Mouse (Mus musculus): ENCODE data around the gene Slc43a2.
A peak's percentile ranks its signal among the peaks of the same experiment; 100 is the strongest.
"Not testable (repeated sequence)": the region's sequence is repeated elsewhere in the genome, so short reads cannot be mapped to it uniquely, and the experiment has no call there.

Gene Slc43a2

DNA sequence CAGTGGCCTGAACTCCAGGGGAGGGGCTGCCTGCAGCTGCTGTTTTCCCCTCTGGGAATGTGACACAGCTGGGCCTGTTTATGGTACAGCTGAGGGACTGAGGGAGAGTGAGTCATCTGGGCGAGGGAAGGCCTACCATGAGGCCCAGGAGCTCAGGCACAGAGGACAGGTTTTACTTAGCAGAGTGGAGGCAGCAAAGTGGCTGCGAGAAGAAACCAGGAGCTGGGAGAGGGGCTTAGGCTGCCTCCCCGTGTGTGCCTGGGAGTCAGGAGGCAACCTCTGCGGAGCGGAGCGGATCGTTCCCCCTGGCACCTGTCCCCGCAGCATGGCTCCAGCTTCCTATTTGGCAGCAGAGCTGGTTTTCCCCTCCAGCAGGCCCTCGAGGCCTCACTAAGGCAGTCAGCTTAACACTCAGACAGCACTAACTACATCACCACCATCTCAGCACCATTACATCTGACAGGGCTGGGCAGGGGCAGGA is 20.5 kb downstream of the Slc43a2 start:
- DNase-seq (ENCODE audit: low spot score), result no peak

DNA sequence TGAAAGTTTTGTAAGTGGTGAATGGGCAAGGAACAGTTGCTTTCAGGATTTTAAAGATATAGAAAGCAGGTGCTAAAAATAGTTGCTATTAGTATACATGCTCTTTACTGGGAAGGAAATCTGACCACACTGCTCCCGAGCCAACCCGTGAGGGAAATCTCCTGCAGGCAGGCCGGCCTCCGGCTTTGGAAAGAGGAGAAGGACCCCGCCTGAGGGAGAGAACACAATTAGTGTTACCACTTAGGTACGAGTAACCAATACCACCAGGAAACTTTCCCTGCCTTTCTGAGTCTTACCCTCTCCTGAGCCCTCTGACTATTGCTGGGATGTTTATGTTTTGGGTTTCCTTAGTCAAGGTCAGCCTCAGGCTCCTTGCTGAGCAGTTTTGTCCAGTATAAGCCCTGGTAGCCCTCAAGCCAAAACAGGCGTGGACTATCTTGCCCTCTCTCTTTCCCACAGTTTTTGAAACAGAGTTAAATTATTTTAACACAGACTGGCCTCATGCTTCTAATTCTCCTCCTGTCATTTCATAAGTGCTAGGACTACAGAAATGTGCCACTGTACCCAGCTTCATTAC is 21.5 kb downstream of the Slc43a2 start:
- DNase-seq (ENCODE audit: low spot score), result no peak

DNA sequence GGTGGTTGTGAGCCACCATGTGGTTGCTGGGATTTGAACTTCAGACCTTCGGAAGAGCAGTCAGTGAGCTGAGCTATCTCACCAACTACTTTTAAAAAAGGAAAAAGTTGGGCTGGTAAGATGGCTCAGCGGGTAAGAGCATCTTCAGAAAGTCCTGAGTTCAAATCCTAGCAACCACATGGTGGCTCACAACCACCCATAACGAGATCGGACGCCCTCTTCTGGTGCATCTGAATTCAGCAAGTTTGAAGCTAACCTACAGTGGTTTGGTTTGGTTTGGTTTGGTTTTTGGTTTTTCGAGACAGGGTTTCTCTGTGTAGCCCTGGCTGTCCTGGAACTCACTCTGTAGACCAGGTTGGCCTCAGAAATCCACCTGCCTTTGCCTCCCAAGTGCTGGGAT is 24.5 kb downstream of the Slc43a2 start:
- DNase-seq (ENCODE audit: low spot score), result not testable (repeated sequence)

DNA sequence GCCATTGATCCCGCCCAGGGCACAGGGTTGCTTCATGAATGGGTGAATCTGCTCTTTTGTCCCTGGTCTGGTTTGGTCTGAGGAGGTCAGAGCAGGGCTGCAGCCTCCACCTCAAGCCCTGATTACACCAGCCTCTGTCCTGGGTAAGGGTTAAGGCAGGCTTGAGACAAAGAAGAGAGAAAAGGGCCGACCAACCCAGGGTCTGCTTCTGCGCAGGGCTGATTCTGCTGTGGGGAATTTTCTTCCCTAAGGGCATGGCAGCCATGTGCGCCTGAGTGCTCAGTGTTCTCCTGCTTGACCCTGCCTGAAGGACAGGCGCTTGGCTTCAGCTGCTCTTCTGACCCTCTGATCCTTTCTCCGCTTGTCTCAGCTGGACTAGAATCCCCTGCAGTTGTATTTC is 25.6 kb downstream of the Slc43a2 start:
- no peak for DNase-seq (ENCODE audit: low spot score)

DNA sequence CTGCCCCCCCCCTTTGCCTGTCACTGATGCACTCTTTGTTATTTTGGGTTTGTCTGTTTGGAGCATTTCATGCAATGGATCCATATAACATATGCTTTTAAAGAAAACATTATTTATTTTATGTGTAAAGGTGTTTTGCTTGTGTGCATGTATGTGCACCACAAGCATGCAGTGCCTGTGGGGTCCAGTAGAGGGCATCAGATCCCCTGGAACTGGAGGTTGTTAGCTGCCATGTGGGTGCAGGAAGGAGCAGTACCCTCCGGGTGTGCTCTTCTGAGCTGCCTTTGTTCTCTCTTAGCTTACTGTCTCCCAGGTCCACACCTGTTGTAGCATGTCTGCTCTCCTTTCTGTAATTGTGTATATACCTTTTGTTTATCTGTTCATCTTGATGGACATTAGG is 26.6 kb downstream of the Slc43a2 start:
- DNase-seq (ENCODE audit: low spot score), result no peak

DNA sequence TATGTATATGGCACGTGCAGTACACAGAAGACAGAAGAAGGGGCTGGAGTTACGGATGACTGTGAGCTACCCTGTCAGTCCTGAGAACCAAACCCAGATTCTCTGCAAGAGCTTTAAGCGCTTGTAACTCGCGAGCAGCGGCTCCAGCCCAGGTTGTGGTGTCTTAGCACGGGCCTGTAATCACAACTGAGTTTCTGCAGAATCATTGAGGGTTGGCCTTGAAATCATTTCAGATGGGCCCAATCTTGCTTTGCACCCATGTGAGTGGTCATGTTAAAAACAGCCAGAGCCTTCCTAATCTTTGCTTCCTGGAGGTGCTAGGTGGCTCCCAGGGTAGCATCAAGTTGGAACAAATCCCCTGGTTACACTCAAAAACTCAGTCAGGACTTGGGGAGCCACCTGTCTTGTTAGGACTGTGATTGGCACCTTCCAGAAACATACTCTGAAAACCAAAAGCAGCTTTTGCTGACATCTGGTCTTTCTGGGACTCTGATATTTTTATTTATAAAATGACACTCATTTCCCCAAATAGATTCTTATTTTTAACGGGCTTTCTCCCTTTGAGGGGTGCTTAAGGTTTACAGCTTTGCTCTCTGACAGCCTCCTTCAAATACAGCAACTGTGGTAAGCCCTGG is 28.5 kb downstream of the Slc43a2 start:
- DNase-seq (ENCODE audit: low spot score), result no peak

DNA sequence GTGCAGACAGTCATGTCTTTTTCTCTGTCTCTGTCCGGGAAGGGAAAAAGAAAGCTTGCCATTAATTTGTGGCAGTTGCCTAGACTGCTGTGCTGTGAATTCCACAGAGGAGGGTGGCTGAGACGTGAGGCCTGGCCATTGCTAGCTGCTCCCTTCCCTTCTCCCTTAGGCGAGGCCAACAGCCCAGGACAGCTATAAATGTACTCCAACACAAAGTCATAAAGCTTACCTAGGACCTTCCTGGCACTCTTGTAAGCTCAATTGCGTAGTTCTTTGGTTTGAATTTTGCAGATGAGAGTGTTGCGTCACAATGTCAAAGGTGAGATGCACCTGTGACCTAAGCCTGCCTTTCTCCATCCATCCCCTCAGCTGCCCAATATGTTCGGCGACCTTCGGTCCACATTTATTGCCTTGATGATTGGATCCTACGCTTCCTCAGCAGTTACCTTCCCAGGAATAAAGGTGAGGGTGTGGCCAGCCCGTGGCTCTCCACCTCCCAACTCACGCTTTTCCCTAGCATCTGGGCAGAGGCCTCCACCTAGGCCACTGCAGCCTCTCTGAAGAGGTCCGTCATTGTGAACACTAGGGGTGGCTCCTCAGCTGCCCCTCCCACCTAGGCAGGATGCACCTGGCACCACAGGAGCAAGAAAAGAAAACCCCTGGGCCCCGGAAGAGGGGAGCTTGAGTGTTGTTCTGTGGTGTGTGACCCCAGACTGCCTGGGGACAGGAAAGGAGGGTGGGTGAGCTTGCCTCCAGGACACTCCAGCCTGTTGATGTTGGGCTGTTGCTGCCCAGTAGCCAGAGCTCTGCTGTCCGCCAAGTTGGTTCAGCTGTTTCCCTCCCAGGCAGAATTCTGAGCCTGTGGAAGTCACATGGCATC is 29.3 kb downstream of the Slc43a2 start:
- DNase-seq (ENCODE audit: low spot score), result no peak

DNA sequence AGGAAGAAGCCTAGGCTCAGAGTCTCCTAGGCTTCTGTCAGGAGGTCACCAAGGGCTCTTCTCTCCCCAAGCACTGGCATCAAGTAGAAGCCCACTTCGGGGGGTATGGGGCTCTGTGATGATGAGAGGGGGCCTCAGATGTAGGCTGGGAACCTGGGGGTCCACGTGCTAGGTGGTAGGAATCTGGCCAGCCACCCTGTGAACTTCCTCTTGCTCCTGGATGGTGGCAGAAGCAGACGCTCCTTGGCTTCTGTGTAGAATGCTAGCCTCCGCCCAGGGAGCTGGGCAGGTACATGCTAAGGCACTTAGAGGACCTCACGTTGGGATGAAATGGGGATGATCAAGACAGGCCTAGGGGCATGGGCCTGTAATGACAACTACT is 29.9 kb downstream of the Slc43a2 start:
- DNase-seq (ENCODE audit: low spot score), result no peak

DNA sequence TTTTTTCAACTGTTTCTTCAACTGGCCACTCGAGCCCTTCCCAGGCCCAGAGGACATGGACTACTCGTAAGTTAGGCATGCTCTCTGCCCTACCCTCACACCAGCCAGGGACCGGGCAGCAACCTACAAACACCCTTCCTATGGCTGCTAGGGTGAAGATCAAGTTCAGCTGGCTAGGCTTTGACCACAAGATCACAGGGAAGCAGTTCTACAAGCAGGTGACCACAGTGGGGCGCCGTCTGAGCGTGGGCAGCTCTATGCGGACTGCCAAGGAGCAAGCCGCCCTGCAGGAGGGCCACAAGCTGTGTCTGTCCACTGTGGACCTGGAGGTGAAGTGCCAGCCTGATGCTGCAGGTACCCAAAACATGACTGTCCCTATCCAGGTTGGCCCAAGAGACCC is 31.3 kb downstream of the Slc43a2 start:
- DNase-seq (ENCODE audit: low spot score), result no peak

DNA sequence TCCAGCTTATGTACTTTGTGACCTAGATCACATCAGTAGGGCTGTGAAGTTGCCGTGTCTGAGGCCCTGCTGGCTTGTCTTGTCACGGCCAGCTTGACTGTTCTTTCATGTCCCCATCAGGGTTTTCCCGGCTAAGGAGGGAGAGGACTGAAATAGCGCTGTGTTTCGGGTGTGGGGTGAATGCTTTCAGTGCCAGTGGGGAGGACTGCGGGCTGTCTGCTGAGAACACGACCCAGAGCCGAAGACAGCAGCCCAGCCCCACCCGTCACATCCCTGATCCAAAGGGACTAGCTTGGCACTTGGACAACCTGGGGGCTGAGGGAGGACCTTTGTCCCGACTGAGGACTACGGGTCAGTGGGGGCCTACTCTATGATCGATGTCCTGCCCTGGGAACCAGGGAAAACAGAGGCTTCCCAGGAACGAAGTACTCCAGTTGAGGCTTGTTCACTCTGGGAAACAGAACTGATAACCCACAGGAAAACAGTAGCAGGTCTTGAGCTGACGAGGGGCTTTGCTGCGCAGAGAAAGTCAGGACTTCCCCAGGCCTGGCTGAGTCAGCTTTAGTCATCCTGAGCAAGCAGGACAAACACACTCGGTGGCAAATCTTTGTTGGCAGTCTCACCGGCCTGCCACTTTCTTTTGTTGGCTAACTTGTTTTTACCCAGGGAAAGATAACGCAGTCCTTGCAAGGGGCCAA is 32.5 kb downstream of the Slc43a2 start:
- DNase-seq (ENCODE audit: low spot score), result no peak

DNA sequence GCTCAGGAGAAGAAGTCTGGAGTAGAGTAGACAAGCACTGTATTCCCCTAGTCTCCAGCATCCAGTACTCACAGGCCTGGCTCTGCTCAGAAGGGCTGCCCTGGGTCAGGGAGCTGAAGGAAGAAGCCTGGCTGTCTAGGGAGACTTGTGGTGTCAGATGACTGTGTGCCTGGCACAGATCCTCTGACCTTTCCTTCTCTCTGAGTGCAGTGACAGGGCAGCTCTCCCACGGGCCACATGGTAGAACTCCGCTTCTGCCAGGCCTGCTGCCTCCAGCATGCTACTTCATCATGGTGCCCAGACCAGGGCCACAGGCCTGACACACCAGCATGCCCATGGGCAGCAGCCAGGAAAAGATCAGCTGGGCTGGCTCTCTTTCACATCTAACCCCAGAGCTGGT is 34.4 kb downstream of the Slc43a2 start:
- no peak for DNase-seq (ENCODE audit: low spot score)

DNA sequence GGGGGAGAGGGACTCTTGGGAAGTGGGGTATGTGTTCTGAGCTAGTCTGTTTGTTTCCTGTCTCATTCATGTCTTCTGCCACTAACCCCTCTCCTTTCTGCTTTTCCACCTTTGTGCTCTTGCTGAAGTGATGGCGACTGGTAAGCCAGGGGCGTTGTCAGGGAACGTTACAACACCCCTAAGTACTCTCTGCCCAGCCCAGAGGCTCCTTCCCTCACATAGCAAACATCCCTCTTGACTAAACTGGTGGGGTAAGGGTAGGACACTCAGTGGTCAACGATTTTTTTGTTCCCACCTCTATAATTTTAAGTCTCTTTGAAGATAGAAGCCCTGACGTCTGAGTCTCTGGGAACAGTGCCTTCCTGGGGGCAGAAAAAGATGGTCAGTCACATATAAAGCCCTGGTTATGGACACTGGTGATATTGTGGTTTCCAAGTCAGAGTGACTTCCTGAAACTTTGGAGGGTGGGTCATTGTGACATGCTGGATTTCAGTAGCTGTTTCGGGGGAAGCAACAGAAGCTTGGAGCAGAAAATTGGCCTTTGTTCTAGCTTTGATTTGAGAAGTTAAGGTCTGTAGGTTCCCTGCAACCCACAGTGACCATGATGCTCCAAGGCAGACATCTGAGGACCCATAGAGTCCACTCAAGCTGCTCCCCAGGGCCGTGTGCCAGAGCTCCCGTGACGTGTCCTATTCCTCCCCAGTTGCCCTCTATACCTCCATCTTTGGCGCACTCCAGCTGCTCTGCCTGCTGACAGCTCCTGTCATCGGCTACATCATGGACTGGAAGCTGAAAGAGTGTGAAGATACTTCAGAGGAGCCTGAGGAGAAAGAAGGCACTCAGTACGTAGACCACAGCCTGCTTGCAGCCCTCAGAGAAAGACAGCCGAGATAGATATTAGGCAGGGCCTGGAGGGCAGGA is 35.0 kb downstream of the Slc43a2 start:
- no peak for DNase-seq (ENCODE audit: low spot score)

DNA sequence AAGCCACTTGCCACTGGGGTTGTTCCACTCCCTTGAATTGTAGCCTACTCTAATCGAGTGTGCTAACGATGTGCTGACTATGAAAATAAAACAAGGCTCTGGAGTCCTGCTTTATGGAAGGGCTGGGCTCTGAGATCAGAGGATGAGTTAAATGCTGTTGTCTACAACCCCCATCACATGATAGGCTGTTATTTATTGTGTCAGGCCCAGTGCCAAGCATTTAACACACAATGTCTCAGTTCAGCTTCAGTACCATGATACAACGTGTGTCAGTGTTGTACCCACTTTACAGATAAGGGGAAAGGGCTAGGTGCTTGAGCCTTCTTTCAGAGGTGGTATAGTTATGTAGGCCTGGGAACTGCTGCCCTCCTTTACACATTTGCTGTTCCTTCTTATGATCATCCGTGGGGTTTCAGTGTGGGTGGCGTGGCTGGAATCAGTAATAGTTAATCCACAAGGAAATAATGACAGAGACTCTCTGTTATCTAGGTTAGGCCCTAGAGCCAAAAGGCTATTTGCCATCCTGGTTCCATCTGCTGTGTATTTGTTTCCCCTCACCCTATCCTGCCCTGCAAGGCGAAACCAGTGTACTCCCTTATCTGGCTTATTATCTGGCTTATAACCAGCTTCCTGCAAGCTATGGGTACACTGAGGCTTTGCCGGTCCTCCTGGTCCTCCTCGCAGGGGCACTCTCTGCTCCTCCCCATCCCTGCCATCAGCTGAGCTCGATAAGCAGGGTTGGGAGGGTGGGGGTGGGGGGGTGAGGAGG is 36.0 kb downstream of the Slc43a2 start:
- DNase-seq (ENCODE audit: low spot score), result no peak

DNA sequence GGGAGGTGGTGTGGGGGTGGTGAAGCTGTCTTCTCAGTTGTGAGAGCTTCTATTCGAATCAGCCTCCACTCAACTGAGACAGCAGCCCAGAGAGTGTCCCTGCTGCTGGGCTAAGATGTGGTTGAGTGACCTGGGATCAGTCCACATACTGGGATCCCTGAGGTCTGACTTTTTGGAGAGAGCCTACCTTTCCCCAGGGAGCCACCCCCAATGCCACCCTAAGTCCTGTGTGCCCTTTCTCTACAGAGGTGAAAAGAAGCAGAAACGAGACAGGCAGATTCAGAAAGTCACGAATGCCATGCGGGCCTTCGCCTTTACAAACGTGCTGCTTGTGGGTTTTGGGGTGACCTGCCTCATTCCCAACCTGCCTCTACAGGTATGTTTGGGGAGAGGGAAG is 36.6 kb downstream of the Slc43a2 start:
- no peak for DNase-seq (ENCODE audit: low spot score)

DNA sequence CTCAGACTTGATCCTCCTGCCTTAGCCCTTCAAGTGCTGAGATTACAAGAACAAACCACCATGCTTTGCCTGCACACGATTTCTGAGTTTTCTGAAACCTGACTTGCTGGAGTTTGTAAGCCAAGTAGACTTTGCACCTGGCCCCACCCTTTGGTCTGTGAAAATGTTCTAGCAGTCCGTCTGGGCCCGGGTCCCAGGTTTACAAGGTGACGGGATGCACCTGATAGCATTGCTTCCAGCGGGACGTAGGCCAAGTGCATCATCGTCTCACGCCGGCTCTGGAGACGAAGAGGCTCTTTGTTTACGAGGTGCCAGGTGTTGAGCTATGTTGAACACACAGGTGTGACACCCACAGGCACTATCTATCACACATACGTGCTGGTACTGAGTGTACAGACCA is 37.5 kb downstream of the Slc43a2 start:
- DNase-seq (ENCODE audit: low spot score), result peak; percentile 40

DNA sequence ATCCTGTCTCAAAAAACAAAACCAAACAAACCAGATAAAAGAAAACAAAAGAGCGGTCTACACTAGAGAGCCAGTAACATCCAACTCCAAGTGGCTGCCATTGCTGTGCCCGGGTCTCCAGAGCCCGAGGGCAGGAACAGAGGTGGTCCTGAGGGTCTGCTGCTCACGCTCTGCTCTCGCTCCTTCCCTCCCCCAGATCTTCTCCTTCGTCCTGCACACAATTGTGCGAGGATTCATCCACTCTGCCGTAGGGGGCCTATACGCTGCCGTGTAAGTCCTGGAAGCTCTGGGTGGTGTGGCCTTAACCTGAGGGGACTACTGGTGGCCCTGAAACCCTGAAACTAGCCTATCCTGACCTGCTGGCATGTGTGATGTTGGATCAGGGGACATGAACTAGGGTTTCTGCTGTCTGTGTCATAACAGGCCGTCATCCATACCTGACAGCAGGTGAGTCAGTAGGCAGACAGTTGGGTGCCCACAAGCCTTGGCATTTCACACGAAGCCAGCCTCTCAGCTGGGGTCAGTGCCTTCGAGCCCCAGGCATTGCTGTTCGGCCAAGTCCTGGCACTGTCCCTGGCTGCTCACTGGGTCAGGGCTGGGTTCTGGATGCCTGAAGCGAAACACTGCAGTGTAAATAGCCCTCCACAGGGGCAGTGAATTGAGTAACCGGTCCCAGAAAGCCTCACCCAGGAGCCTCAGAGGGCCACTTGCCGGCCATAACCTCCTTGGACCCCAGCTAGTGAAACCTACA is 39.1 kb downstream of the Slc43a2 start:
- no peak for DNase-seq (ENCODE audit: low spot score)

DNA sequence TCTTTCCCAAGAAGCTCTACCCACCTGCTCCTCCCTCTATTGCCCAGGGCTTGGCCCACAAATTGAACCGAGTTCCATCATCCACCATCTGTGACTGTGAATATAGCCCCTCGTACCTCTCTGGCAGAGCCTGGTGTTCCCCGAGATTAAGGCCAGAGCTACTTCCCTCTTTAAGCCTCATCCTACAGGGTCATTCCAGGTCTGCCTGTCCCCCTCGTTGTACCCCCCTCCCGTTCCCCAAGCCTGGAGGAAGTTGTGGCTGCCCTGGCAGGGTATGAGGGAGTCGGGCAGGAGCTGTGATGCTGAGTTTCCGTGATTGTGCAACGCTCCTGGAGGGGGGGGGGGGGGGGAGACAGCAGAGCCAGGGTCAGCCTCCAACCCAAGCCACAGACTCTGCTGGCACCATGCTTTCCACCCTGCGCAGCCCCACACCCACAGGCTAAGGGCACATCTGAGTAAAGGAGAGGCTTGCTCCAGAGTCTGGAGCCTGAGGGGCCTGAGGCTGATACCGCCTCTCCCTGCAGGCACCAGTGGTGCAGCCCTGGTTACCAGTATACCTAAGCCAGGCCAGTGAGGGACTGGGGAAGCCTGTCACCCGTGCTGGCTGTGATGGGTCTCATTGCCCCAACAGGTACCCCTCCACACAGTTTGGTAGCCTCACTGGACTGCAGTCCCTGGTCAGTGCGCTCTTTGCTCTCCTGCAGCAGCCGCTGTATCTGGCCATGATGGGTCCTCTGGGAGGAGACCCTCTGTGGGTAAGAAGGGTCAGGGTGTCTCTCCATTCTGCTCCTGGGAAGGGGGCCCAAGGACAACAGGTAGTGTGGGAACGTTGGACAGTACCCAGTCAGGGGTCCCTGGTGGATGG is 39.9 kb downstream of the Slc43a2 start:
- no peak for DNase-seq (ENCODE audit: low spot score)

DNA sequence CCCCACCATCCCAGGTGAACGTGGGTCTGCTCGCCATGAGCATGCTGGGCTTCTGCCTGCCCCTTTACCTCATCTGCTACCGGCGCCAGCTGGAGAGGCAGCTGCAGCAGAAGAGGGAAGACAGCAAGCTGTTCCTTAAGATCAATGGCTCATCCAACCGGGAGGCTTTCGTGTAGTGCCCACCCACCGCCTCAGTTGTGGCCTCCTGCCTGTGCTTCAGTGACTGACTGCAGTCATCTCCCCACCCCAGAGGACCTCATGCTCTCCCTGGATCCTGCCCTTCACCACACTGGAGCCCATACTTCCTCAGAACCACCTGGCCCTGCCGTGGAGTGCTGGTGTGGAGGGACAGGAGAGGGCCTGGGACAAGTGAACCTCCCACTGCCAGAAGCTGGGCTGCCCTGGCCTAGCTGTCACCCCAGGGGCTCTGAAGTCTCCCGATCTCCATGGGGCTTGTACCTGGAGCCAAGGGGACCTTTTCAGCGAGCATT is 40.9 kb downstream of the Slc43a2 start:
- no peak for DNase-seq (ENCODE audit: low spot score)

All from testis, postnatal 10 days (tissue).